Mouse (Mus musculus) lung, postnatal 0 days (tissue): ENCODE measurements around the gene Aldh5a1. TPM values are rescaled to one million over a fixed set of nuclear protein-coding genes. Genes with fewer than 3 reads are reported as not detected.
A peak's percentile ranks its signal among the peaks of the same experiment; 100 is the strongest.

Source experiments
- ATAC-seq: fragments of 200-750 bp; cut with Nextera tagmentation; 2 replicates; pipeline ENCODE4 v1.8.0; 2017; ENCODE audit warnings: moderate library complexity
- DNase-seq: peaks from one replicate; pipeline ENCODE4 v3.0.0-alpha.2; 2016; ENCODE audit warnings: low spot score
- H3K27ac ChIP-seq: fragments of 300-500 bp; sonication (generic); 2 replicates; pipeline ENCODE4 v1.5.1; 2014; ENCODE audit warnings: antibody characterized with exemption, mild to moderate bottlenecking, low read length, mixed read lengths
- H3K27me3 ChIP-seq: fragments of 300-500 bp; sonication (generic); replicated peaks from 2 replicates; pipeline ENCODE4 v1.6.1; 2014; ENCODE audit warnings: low read length, mixed read lengths; ENCODE audit not compliant: insufficient read depth
- H3K36me3 ChIP-seq: fragments of 300-500 bp; sonication (generic); 2 replicates; pipeline ENCODE4 v1.6.1; 2014; ENCODE audit warnings: low read length, mixed read lengths; ENCODE audit not compliant: insufficient read depth
- H3K4me1 ChIP-seq: fragments of 300-500 bp; sonication (generic); 2 replicates; pipeline ENCODE4 v1.6.1; 2014; ENCODE audit warnings: antibody characterized with exemption, low read depth, low read length, mixed read lengths; ENCODE audit not compliant: insufficient read depth
- H3K4me2 ChIP-seq: fragments of 300-500 bp; sonication (generic); replicated peaks from 2 replicates; pipeline ENCODE4 v1.6.1; 2014; ENCODE audit warnings: low read depth, mild to moderate bottlenecking, low read length, moderate library complexity, mixed read lengths
- H3K4me3 ChIP-seq: fragments of 300-500 bp; sonication (generic); 2 replicates; pipeline ENCODE4 v1.5.1; 2014; ENCODE audit warnings: low read depth, low read length
- H3K9ac ChIP-seq: fragments of 300-500 bp; sonication (generic); replicated peaks from 2 replicates; pipeline ENCODE4 v1.6.1; 2014; ENCODE audit warnings: low read depth, mild to moderate bottlenecking
- H3K9me3 ChIP-seq: fragments of 300-500 bp; sonication (generic); 2 replicates; pipeline ENCODE4 v1.6.1; 2016; ENCODE audit warnings: low read length, mixed read lengths
- CTCF ChIP-seq: IDR thresholded peaks from 2 replicates; pipeline ENCODE4 v1.5.1; 2016; ENCODE audit warnings: antibody characterized with exemption, mild to moderate bottlenecking
- EP300 ChIP-seq: IDR thresholded peaks from 2 replicates; pipeline ENCODE4 v1.6.1; 2016; ENCODE audit warnings: antibody characterized with exemption, mild to moderate bottlenecking, control low read depth
- WGBS: fragments of 180-500 bp; shearing (Covaris S2); extraction: QIAGEN DNeasy Blood & Tissue Kit; methylation state at CpG from one replicate; pipeline ENCODE4 v1.1.7; 2014; 5-methylcytosine and 5-hydroxymethylcytosine counted together
- polyA plus RNA-seq: library from polyadenylated mRNA; unstranded; fragments of >200 nt; fragmentation: Nextera tagmentation; extraction: Ambion mirVana; gene quantifications from 2 replicates; pipeline ENCODE4 v1.2.1, GENCODE M21; 2015

Aldh5a1 gene
- polyA plus RNA-seq, 1 experiment from 2014 or later, result 2.3 TPM

GRCm38 (mm10) chr13:24952659-24953058, 15.2 kb upstream of the Aldh5a1 start:
- H3K4me1 ChIP-seq, result no peaks in the 10 kb centered on the region
- no peaks in the 10 kb centered on the region for H3K9me3 ChIP-seq
- WGBS, result 66% methylated on average over 7 of the region's 7 CpGs
- no peak overlapping the region for H3K4me2 ChIP-seq
- no peak overlapping the region for H3K4me3 ChIP-seq
- no peak for TF ChIP-seq EP300
- TF ChIP-seq CTCF, result no peak
- ATAC-seq (no peak), DNase-seq (no peak)
- H3K27me3 ChIP-seq, result no peaks in the 10 kb centered on the region
- H3K27ac ChIP-seq, result no peak overlapping the region
- H3K36me3 ChIP-seq, result no peaks in the 10 kb centered on the region
- no peak overlapping the region for H3K9ac ChIP-seq

DNA sequence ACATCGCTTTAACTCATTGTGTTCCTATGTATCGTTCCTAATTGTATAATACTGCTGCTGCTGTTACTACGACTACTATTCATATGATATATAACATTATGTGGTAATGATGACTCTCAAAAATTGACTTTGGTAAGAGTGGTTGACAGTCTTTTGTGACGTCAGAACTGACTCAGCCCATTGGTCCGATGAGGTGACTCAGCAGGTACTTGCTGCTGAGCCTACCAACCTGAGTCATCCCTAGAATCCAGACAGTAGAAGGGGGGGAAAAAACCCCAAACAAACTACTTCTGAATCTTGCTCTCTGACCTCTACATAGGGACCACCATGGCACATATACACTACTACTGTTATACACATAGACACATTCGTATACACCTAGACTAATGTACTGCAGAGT, 11.4 kb upstream of the Aldh5a1 start:
- 91% methylated on average over 6 of the region's 6 CpGs for WGBS
- Histone ChIP-seq H3K27ac (no peak overlapping the region), H3K4me2 (no peak overlapping the region), H3K4me1 (no peaks in the 10 kb centered on the region), H3K36me3 (no peaks in the 10 kb centered on the region), H3K4me3 (no peak overlapping the region), H3K9me3 (no peaks in the 10 kb centered on the region), H3K27me3 (no peaks in the 10 kb centered on the region), H3K9ac (no peak overlapping the region)
- DNase-seq, result no peak
- TF ChIP-seq CTCF (no peak), EP300 (no peak)
- no peak for ATAC-seq

GRCm38 (mm10) chr13:24947158-24947557, 9.7 kb upstream of the Aldh5a1 start:
- Histone ChIP-seq H3K36me3 (no peaks in the 10 kb centered on the region), H3K27me3 (no peaks in the 10 kb centered on the region), H3K9ac (no peak overlapping the region), H3K4me1 (no peaks in the 10 kb centered on the region), H3K9me3 (no peaks in the 10 kb centered on the region), H3K4me2 (no peak overlapping the region), H3K4me3 (no peak overlapping the region), H3K27ac (no peak overlapping the region)
- TF ChIP-seq CTCF, result no peak
- no peak for TF ChIP-seq EP300
- WGBS, result 60% methylated on average over 5 of the region's 5 CpGs
- DNase-seq (no peak), ATAC-seq (no peak)

DNA sequence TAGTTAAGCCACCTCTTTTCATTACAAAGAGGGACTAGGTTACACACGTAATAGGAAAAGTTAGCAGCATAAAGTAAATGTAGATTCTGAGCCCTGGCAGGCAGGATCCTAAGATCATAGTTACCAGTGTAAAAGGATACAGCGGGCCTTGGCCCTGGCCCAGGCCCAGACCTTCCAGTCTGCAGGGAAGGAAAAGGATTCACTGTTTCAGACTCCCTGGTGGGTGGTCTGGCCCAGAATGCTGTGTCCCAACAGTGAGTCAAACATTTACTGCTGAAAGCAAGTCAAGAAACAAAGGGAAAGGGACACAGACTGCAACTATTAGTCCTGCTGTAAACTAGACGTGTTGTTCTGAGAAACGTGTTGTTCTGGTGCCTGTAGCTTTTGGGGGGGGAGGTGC, 8.1 kb upstream of the Aldh5a1 start:
- no peak for TF ChIP-seq CTCF
- no peak for TF ChIP-seq EP300
- H3K4me1 ChIP-seq, result no peaks in the 10 kb centered on the region
- no peaks in the 10 kb centered on the region for H3K9me3 ChIP-seq
- no peak overlapping the region for H3K4me3 ChIP-seq
- H3K36me3 ChIP-seq, result no peaks in the 10 kb centered on the region
- peak; percentile 50; the same call in 1 of the 2 replicates for ATAC-seq
- H3K4me2 ChIP-seq, result no peak overlapping the region
- peak; percentile 59 for DNase-seq
- no peaks in the 10 kb centered on the region for H3K27me3 ChIP-seq
- no peak overlapping the region for H3K27ac ChIP-seq
- no peak overlapping the region for H3K9ac ChIP-seq
- WGBS, result 29% methylated on average over 4 of the region's 4 CpGs

DNA sequence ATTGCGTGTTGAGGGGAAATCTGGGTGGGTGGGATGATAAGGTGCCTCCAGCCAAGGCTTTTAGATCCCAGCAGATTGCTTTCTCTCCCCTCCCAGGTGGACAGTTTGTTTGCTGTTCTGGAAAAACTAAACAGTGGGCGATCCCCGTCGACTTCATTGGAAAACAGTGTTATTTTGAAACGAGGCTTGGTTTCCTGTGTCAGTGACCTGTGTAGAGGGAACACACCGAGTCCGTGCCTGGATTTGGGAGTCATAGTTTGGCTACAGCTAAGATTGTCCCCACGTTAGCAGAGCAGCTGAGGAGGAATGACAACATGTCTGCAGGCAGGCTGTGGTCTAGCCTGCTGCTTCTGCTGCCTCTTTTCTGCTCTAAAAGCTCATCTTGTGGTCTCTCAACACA, 5.8 kb upstream of the Aldh5a1 start:
- no peaks in the 10 kb centered on the region for H3K36me3 ChIP-seq
- no peaks in the 10 kb centered on the region for H3K9me3 ChIP-seq
- no peak overlapping the region for H3K4me3 ChIP-seq
- no peak overlapping the region for H3K9ac ChIP-seq
- TF ChIP-seq EP300, result no peak
- no peak for TF ChIP-seq CTCF
- no peak overlapping the region for H3K4me2 ChIP-seq
- no peaks in the 10 kb centered on the region for H3K27me3 ChIP-seq
- ATAC-seq, result no peak
- DNase-seq, result no peak
- no peaks in the 10 kb centered on the region for H3K4me1 ChIP-seq
- WGBS, result 39% methylated on average over 8 of the region's 8 CpGs
- no peak overlapping the region for H3K27ac ChIP-seq

GRCm38 (mm10) chr13:24942512-24943282, 5.2 kb upstream of the Aldh5a1 start, which contains the start of gene Gpld1:
Gene Gpld1, plus strand, starts transcription at chr13:24943152.
- ATAC-seq (no peak), DNase-seq (no peak)
- Histone ChIP-seq H3K4me2 (no peak within 1 kb of the TSS), H3K9me3 (no peaks in the 10 kb centered on the region), H3K36me3 (no peaks in the 10 kb centered on the region), H3K9ac (no peak within 1 kb of the TSS), H3K27me3 (no peaks in the 10 kb centered on the region), H3K4me3 (no peak within 1 kb of the TSS), H3K27ac (no peak within 1 kb of the TSS), H3K4me1 (no peaks in the 10 kb centered on the region)
- WGBS, result 49% methylated on average over 17 of the region's 17 CpGs
- TF ChIP-seq EP300 (no peak), CTCF (no peak)
